Mouse (Mus musculus) embryonic fibroblast, embryonic 13.5 days (primary cell): ENCODE results near the gene Btbd2.

ENCODE experiments used
- CTCF ChIP-seq: IDR thresholded peaks from 2 replicates; pipeline ENCODE4 v1.5.1; 2011; ENCODE audit warnings: mild to moderate bottlenecking, control low read depth, low read length, moderate library complexity, borderline replicate concordance; ENCODE audit not compliant: insufficient read depth
- POLR2A ChIP-seq: IDR thresholded peaks from 2 replicates; pipeline ENCODE4 v1.6.1; 2011; ENCODE audit warnings: low read depth, mild to moderate bottlenecking, control low read depth, low read length, moderate library complexity

GRCm38 (mm10) chr10:80705033-80705432, 48.2 kb upstream of the Btbd2 start:
- TF ChIP-seq POLR2A (no peak), CTCF (no peak)
